Mouse (Mus musculus) Muller cell, postnatal 12 days (primary cell): ENCODE data around the gene Enkd1.

Experiments
- DNase-seq: peaks from one replicate; pipeline ENCODE4 v3.0.0-alpha.2; 2015; ENCODE audit errors: inconsistent ontology term

Enkd1 gene

DNA sequence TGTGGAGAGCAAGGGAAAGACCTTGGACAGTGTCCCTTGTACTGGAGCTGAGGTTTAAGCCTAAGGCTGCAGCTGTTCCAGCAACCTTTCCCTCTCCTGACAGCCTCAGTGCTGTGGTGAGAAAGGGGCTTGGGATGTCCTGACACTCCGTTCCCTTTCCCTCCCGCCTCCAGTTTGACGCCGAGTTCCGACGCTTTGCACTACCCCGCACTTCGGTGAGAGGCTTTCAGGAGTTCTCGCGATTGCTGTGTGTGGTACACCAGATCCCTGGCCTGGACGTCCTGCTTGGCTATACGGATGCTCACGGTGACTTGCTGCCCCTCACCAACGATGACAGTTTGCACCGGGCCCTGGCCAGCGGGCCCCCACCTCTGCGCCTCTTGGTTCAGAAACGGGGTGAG is 6.0 kb downstream of the Enkd1 start:
- DNase-seq = no peak

DNA sequence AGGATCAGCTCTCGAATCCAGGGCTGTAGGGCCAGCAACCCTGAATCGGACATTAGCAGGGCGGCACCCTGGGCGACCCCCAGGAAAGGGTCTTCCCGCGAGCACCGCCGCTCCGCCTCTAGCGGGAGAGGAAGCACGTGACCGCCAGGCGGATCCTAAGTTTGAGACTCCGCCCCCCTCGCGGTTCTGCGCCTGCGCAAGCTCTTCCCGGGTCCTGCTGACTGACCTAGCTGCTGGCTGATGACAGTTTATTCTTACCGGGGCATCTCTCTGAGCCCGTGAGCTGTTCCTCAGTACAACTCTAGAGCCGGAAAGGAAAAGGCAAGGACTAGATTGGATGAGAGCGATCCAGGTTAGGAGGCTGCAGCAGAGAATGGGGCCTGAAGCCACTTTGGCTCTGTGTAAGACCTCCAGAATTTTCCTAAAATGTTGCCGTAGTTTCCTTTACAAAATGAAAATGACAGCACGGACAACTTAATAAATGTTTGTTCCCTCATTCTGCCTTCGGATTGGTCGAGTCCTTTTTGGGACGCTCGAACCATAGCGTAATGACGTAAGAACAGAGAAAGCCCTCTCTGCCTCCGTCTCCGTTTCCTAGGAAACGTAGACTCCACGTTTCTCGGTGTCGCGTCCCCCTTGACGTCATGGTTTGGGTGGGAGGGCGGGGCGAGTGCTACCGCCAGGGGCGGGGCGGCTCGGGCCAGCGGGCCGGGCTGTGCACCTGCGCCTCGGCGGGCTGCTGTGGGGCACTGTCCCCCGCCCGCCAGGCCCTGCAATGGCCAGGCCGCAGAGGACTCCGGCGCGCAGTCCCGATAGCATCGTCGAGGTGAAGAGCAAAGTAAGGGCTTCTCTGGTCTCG is 6.8 kb downstream of the Enkd1 start, which contains the start of the genes Acd and Pard6a:
TSS of gene Acd (minus strand) at position 137 of the 859 bp plus-strand sequence.
TSS of gene Pard6a (plus strand) at position 183 of the 859 bp plus-strand sequence.
- DNase-seq = peak; percentile 98

DNA sequence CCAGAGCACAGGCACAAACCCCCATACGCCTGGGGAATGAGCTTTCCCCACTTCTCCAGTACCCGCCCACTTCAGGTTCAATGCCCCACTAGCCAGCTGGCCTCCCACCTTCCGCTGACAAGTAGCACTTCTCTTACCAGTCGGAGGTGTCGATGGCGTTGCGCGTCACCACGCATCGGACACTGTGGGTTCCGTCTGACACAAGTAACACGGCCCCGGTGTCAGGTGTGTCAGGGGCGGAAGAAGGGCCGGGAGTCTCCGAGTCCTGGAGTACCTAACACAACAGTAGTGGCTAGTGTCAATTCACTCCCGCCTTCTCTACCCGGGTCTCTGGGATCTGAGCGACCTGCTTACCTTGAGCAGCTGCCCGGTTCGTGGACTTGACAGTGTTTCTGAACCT is 7.4 kb downstream of the Enkd1 start:
- no peak for DNase-seq

DNA sequence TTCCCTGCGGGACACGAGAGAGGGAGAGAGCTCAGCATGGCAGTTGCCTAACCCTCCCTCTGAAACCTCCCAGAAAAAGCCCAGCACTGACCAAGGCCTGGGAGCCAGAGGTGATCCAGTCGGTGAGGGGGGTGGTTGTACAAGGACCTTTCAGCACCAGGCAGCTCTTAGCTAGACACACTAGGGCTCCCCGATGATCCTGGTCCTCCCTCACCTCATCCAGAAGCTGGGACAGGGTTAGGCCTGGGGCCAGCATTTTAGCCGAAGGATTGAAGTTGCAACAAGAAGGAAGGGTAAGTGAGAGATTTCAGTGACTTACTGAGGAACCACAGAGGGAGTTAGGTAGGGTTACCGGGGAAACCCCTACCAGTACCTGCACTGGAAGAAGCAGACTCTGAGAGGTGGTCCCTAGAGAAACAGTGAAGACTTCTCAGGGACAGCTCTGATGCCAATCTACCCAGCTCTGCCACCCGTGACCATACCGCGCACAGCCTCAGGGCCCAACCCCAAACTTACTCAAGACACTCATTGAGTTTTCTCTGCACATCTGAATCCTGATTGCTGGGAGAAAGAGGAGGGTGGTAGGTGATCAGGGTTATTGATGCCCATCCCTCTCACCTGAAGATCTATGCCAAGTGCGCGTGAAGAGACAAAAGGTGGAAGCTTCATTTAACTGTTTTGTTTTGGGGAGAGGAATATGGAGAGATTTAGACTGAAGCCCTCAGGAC is 8.4 kb downstream of the Enkd1 start:
- DNase-seq = no peak

DNA sequence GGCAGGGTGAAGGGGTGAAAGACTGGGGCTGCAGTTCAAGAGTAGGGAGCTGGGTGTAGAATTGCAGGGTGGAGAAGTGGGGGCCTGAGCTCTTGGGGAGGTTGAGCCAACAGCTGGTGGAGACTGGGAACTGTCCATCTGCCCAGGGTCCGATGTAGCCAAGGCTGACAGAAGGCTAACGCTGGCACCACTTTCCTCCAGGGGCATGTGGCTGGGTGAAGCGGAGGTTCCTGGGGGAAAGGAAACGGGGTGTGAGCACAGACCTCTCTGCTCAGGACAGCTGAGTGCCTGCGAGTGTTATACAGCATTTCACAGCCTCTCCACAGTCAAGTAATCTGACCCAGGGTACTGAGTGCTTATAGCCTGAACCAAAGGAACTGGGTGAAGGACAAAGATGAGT is 9.3 kb downstream of the Enkd1 start:
- DNase-seq = no peak

DNA sequence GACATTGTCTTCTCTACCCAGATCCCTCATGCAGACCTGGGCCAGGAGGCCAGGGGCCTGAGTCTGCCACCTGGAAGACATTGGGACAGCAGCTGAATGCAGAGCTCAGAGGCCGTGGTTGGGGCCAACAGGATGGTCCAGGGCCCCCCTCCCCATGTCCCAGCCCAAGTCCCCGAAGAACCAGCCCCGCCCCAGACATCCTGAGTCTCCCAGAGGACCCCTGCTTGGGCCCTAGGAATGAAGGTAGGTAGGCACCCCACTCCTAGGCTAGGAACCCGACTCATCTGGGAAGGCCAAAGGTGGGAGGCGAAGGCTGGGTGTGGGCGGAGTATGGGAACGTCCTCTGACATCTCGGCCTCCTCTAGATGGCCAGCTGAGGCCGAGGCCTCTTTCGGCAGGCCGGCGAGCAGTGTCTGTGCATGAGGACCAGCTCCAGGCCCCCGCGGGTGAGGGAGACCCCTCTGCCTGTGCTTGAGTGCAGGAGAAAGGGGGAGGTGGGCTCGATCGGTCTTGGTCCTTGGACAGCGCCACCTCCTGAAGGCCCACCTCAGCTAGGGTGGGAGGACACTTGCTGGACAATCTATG is 10.7 kb downstream of the Enkd1 start:
- no peak for DNase-seq

DNA sequence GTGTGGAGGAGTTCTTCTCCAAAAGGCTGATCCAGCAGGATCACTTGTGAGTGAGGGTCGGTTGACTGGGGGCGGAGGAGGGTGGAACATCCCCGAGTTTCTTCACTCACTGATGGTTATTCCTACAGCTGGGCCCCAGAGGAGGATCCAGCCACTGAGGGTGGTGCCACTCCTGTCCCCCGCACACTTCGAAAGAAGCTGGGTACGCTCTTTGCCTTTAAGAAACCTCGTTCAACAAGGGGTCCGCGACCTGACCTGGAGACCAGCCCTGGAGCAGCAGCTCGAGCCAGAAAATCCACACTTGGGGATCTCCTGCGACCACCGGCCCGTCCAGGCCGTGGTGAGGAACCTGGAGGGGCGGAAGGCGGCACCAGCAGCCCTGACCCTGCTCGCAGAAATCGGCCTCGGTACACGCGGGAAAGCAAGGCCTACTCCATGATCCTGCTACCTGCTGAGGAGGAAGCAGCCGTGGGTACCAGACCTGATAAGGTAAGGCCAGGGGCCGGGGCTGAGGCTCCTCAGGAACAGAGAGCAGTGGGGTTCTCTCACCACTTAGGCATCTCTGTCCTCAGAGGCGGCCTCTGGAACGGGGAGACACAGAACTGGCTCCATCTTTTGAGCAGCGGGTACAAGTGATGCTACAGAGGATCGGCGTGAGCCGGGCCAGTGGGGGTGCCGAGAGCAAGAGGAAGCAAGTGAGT is 12.8 kb downstream of the Enkd1 start:
- no peak for DNase-seq

DNA sequence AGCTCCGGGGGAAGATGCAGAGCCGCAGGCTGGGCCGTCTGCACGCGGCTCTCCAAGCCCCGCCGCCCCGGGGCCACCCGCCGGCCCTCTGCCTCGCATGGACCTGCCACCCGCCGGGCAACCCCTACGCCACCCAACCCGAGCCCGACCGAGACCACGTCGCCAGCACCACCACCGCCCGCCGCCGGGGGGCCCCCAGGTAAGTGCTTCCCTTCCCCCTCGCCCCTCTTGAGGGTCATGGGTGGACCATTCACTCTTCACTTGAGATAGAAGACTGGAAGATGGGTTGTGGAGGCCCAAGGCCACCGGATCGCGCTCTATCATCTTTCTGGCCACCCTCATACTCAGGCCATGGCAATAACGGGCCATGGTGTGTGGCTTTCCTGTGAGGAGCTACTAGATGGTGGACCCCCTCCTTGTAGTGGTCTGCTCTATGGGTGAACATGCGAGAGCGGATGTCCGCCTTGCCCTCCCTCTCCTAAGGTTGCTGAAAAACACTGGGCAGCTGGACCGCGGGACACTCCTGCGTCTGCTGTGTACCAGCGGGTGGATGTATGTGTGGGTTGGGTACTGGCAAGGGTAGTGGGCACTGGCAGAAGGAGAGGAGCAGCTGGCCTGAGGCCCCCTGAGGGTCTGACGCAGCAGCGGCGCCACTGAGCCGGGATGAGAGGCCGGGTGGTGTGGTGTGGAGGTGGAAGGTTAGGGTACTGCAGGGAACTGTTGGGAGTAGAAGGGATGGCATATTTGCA is 13.8 kb downstream of the Enkd1 start:
- DNase-seq = no peak

DNA sequence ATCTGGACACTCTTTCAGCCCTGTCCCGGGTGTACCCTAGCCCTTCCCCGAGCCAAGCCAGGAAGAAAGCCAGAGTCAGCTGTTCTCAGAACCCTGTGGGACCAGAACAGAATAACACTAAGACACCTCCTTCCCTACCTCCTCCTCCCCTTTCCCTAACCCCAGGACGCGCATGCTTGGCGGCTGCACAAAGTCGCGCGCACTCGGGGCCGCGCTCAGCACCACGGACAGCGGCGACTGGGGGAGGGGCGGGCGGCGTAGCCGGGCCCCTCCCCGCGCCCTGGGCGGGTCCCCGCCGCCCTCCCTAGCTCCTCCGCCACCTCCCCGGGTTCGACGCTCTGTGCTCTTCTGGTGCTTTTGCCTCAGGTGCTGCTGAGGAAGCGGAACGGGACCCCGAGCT is 14.4 kb downstream of the Enkd1 start:
- peak; percentile 69 for DNase-seq

DNA sequence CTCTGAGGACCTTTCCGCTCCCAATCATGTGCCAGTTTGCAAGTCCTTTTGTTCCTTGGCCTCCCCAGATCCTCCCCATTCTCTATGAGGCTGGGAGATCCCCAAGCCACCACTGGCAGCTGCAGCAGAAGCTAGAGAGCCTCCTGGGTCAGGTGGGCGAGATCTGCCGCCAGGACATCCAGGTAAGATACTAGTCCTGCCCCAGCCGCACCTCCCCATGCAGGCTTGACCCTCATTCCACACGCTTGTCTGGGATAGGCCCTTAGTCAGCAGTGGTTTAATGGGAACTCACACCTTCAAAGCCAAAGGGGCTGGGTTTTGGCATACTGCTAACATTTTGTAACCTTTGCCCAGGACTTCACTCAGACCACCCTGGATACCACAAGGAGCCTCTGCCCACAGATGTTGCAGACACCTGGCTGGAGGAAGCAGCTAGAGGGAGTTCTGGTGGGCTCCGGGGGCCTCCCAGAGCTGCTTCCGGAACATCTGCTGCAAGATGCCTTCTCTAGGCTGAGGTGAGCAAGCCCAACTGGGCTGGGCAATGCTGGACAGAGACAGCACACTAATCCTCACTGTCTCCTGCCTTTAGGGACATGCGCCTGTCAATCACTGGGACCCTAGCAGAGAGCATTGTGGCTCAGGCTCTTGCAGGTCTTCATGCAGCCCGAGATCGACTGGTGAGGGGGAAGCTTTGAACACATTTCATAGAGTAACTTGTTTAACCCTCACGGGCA is 15.4 kb downstream of the Enkd1 start:
- DNase-seq = no peak

DNA sequence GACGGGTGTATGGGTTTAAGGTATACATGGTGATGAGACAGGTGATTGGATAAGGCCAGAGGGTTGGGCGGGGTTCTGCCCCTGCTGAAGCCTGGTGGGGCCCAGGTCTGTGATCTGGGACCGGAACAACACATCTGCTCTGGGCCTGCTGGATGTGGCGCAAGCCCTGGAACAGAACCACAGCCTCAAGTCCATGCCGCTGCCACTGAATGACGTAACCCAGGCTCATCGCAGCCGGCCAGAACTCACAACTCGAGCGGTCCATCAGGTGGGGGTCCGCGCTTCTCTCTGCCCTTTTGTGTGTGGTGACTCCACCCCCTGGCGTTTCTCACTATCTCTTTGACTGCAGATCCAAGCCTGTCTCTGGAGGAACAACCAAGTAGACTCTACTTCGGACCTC is 17.0 kb downstream of the Enkd1 start:
- DNase-seq = no peak

DNA sequence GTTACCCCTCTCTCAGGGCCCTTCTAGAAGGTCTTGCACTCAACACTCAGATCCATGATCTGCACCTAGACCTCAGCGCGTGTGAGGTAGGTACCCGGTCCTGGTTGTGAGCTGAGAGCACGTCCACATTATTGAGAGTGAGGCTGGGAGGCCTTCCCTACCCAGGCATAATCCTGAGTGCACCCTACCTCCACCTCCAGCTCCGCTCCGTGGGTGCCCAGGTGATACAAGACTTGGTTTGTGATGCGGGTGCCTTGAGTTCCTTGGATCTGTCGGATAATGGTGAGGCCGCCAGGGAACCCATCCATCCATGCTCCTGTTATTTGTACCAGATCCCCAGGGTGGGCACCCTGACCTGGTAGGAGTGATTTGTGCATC is 18.0 kb downstream of the Enkd1 start:
- DNase-seq = no peak

DNA sequence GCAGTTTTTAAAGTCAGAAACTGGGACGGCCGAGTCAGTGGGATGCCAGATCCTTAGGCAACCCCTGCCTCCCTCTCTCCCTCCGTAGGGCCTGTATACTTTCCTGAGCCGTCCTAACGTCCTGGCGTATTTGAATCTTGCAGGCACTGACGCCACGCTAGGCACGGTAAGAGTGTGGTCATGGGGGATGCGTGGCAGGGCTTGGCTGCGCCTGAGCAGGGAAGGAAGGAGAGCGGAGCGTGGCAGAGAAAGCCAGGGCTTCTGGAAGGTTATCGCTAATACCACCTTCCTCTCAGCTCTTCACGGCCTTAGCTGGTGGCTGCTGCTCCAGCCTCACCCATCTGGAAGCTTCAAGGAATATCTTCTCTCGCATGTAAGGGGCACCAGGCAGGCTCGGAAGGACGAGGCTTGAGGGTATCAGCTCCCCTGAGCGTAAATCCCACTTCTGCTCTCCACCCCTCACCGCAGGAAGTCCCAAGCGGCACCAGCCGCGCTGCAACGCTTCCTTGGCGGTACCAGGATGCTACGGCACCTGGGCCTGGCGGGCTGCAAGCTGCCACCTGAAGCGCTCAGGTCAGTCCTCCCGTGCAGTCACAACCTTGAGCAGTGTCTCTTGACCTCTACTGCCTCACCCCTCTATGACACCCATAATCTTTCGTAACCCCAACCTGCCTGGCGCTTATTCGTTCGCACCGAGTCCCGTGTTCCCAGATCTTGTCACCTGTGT is 18.6 kb downstream of the Enkd1 start:
- DNase-seq = no peak

DNA sequence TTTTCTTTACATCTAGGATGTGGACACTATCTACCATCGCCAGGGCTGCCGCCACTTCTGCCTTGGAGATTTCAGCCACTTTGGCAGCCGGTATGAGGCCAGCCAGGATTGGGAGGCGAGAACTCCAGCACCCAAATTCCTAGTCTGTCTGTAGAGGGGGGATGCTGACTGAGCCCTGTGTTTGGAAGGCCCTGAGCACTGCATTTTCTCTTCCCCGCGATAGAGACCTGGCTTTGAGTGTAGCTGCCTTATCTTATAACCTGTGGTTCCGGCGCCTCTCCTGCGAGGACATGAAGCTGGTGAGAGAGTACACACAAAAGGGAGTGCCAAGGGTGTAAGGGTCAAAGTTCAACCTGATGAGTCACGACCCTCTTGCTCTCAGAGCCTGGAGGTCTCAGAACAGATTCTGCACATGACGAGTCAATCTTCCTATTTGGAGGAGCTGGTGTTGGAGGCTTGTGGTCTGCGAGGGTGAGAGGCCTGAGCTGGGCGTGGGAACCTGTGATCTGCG is 19.7 kb downstream of the Enkd1 start:
- no peak for DNase-seq

DNA sequence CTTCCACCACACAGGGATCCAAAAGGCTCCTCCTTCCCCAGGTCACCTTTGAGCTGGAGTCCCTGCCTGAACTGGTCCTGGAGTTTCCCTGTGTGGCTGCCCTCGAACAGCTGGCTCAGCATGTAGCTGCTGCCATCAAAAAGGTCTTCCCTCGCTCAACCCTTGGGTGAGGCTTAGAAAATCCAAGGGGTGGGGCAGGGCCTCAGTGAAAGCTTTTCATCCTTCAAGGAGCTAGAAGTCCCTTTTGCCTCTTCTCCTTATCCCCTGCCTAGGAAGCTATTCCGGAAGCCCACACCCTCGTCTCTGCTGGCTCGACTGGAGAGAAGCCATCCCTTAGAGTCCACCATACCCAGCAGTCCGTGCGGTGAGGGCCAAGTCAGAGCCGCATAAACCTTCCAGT is 20.5 kb downstream of the Enkd1 start:
- DNase-seq = no peak

DNA sequence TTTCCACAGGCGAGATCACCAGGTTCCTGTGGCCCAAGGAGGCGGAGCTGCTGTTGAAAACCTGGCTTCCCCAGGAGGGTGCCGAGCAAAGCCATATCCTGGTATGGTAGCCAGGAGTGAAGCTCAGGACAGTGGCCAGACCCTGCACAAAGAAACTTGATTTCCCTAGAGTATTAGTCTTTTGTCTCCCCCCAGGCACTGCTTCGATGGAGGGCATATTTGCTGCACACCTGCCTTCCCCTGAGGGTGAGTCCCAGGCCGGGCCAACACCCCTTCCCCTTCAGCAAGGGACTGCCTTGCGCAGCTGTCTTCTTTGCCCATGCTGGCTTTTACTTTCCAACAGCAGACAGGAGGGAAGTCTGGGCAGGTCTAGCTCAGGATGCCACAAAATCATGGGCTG is 21.5 kb downstream of the Enkd1 start:
- DNase-seq = no peak

DNA sequence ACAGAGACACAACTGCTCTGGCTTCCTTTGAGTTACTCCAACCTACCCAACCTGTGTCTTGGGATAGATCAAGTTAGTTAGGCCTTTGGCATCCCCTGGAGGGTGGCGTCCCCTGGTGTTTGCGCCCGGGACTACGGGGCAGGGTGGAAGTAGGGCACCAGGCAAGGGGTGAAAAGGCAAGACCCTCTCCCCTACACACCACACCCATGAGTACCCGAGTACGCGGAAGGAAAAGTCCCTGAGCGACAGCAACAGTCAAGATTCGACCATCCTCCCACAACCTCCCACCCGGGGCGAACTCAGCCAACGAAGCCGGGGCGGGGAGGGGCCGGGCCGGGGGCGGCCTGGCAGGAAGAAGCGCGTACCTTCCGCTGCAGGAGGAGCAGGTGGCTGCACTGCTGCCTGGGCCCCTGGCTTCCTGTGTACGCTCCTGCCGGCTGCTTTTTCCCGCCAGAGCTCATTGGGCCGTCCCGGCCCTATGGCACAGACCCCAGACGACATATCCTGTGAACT is 22.2 kb downstream of the Enkd1 start, which contains the start of gene Carmil2:
TSS of gene Carmil2 (plus strand) at position 479 of the 513 bp plus-strand sequence.
- peak; percentile 40 for DNase-seq

DNA sequence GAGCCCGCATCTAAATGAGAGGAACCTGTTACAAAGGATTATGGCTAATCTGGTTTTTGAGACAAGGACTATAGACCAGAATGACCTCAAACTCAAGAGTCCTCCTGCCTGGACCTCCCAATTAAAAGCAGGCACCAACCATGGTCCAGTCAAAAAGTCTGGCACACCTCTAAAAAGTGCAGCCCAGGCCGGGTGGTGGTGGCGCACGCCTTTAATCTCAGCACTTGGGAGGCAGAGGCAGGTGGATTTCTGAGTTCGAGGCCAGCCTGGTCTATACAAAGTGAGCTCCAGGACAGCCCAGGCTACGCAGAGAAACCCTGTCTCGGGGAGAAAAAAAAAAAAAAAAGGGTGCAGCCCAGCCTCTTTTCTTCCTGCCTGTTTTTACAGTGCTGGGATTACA is 22.7 kb downstream of the Enkd1 start:
- no peak for DNase-seq

DNA sequence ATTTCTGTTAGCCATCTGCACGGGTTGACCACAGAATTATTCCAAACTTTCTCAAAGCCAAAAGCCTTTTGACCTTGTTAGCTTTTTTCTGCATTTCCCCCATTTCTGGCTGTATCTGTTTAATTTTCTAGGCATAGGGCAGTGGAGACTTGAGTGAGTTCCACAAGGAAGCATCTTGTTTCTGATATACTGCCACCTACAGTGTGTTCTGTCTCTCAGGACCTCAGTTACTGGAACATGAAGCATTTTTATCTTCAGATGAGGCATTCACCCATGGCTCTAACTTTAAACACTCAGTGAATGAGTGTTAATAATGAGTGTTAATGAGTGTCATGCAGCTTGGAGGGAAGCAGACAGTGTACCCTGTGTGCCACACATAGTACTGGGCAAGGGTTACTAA is 30.1 kb downstream of the Enkd1 start:
- no peak for DNase-seq
